24 mouse cellular contexts compared by ENCODE assay signal in genomic region chr6:95699326-95699725, GRCm38 (mm10). TPM values are rescaled to one million over a fixed set of nuclear protein-coding genes. Genes with fewer than 3 reads are reported as not detected.
DNase-seq lines count a peak whose midpoint lies in the region; ATAC-seq and TF ChIP-seq lines count a peak whose summit lies in the region.
"Had no signal": no experiment of that assay in that cellular context is flagged by ENCODE, and none has a peak within 500 bp of the region (broad histone marks: within the 10 kb centered on the region; RNA-seq: fewer than 3 reads in every experiment).

No protein-coding gene starts in this region.

- no peak for ATAC-seq in heart, embryonic 11.5 days (replicated peaks; ENCODE audit: insufficient number of reproducible peaks, low FRiP score, low TSS enrichment)
- no peak for ATAC-seq in limb, embryonic 14.5 days (ENCODE audit: low FRiP score, low read depth)
- ATAC-seq: CD4-positive, CD25-positive, alpha-beta regulatory T cell, adult 4 months; forebrain, embryonic 15.5 days; intestine, postnatal 0 days had no signal

- no peak for TF ChIP-seq POLR2A in limb, embryonic 14.5 days (IDR thresholded peaks at IDR 0.05; ENCODE audit: borderline replicate concordance, extremely low read depth, insufficient read depth, insufficient read length)

- H3K36me3 ChIP-seq in heart, embryonic 11.5 days (ENCODE audit: control insufficient read depth, insufficient read depth, low read length): no peaks in the 10 kb centered on the region
- no peaks in the 10 kb centered on the region for H3K36me3 ChIP-seq in limb, embryonic 14.5 days (ENCODE audit: control insufficient read depth, insufficient read depth, low read length)
- no peaks in the 10 kb centered on the region for H3K36me3 ChIP-seq in limb, embryonic 10.5 days
- H3K36me3 ChIP-seq in embryonic facial prominence, embryonic 10.5 days (replicated peaks): no peaks in the 10 kb centered on the region
- H3K36me3 ChIP-seq: forebrain, embryonic 10.5 days; forebrain, embryonic 15.5 days had no signal

- H3K9me3 ChIP-seq in heart, embryonic 11.5 days (replicated peaks; ENCODE audit: control insufficient read depth, low read length): no peaks in the 10 kb centered on the region
- no peaks in the 10 kb centered on the region for H3K9me3 ChIP-seq in limb, embryonic 14.5 days (ENCODE audit: control insufficient read depth, low read length)
- no peaks in the 10 kb centered on the region for H3K9me3 ChIP-seq in limb, embryonic 10.5 days (replicated peaks)
- no peaks in the 10 kb centered on the region for H3K9me3 ChIP-seq in embryonic facial prominence, embryonic 10.5 days
- H3K9me3 ChIP-seq: forebrain, embryonic 10.5 days; forebrain, embryonic 15.5 days had no signal

- H3K4me1 ChIP-seq in heart, embryonic 11.5 days (ENCODE audit: control insufficient read depth, insufficient read depth, low read length): peaks cover 23% of the 10 kb centered on the region
- H3K4me1 ChIP-seq in limb, embryonic 14.5 days (ENCODE audit: control insufficient read depth, insufficient read depth, low read length): peaks cover 12% of the 10 kb centered on the region
- H3K4me1 ChIP-seq in limb, embryonic 10.5 days: peaks cover 45% of the 10 kb centered on the region
- peaks cover 54% of the 10 kb centered on the region for H3K4me1 ChIP-seq in embryonic facial prominence, embryonic 10.5 days
- H3K4me1 ChIP-seq: forebrain, embryonic 15.5 days had no signal

- H3K9ac ChIP-seq in heart, embryonic 11.5 days (ENCODE audit: low read depth, low read length): no peak overlapping the region
- no peak overlapping the region for H3K9ac ChIP-seq in limb, embryonic 14.5 days (ENCODE audit: low read depth, low read length, severe bottlenecking)
- H3K9ac ChIP-seq: forebrain, embryonic 15.5 days; hindbrain, embryonic 14.5 days had no signal

- H3K4me2 ChIP-seq in heart, embryonic 11.5 days: no peak overlapping the region
- no peak overlapping the region for H3K4me2 ChIP-seq in limb, embryonic 14.5 days (replicated peaks; ENCODE audit: low read depth, low read length, severe bottlenecking)
- H3K4me2 ChIP-seq: forebrain, embryonic 15.5 days; hindbrain, embryonic 14.5 days had no signal

- no peaks in the 10 kb centered on the region for H3K27me3 ChIP-seq in heart, embryonic 11.5 days (ENCODE audit: control insufficient read depth, insufficient read depth, low read length)
- no peaks in the 10 kb centered on the region for H3K27me3 ChIP-seq in limb, embryonic 14.5 days (ENCODE audit: control insufficient read depth, insufficient read depth, low read length)
- no peaks in the 10 kb centered on the region for H3K27me3 ChIP-seq in limb, embryonic 10.5 days (ENCODE audit: low read depth, poor library complexity, severe bottlenecking)
- no peaks in the 10 kb centered on the region for H3K27me3 ChIP-seq in embryonic facial prominence, embryonic 10.5 days (replicated peaks; ENCODE audit: low read depth, poor library complexity, severe bottlenecking)
- H3K27me3 ChIP-seq: forebrain, embryonic 15.5 days had no signal

- no peak overlapping the region for H3K27ac ChIP-seq in heart, embryonic 11.5 days (ENCODE audit: low read depth, low read length)
- H3K27ac ChIP-seq in limb, embryonic 14.5 days (replicated peaks; ENCODE audit: low read depth, low read length): no peak overlapping the region
- H3K27ac ChIP-seq in limb, embryonic 10.5 days: no peak overlapping the region
- H3K27ac ChIP-seq in embryonic facial prominence, embryonic 10.5 days (replicated peaks): 0 out of 2 replicates have a peak overlapping the region, but pooled peaks have one; percentile 40
- H3K27ac ChIP-seq: forebrain, embryonic 15.5 days; gastrocnemius, adult 2 months; hindbrain, embryonic 14.5 days had no signal

- 73% methylated on average over 3 of the region's 3 CpGs for WGBS in heart, embryonic 11.5 days (ENCODE audit: insufficient replicate concordance)
- 57% methylated on average over 3 of the region's 3 CpGs for WGBS in limb, embryonic 14.5 days
- WGBS in limb, embryonic 10.5 days: 92% methylated on average over 3 of the region's 3 CpGs
- 84% methylated on average over 3 of the region's 3 CpGs for WGBS in embryonic facial prominence, embryonic 10.5 days

- H3K4me3 ChIP-seq in heart, embryonic 11.5 days (ENCODE audit: low read depth, low read length): no peak overlapping the region
- H3K4me3 ChIP-seq in limb, embryonic 14.5 days (replicated peaks; ENCODE audit: low read length): no peak overlapping the region
- no peak overlapping the region for H3K4me3 ChIP-seq in limb, embryonic 10.5 days
- H3K4me3 ChIP-seq in embryonic facial prominence, embryonic 10.5 days: no peak overlapping the region
- H3K4me3 ChIP-seq: forebrain, embryonic 10.5 days; forebrain, embryonic 15.5 days; gastrocnemius, adult 2 months had no signal

- peak; percentile 74 for DNase-seq in heart, adult 11 months
- DNase-seq in limb, embryonic 14.5 days (ENCODE audit: low spot score): peak; percentile 25
- DNase-seq in limb, embryonic 10.5 days (ENCODE audit: low spot score): no peak
- DNase-seq in brain, embryonic 18.5 days (ENCODE audit: low read depth, low spot score): peak; percentile 8
- DNase-seq in embryonic facial prominence, embryonic 10.5 days (ENCODE audit: low spot score): no peak
- DNase-seq in left cerebral cortex, postnatal 36 days (ENCODE audit: low spot score in 2 of 2): no peak
- DNase-seq: adrenal gland, adult 8-10 months; adrenal gland, postnatal 36 days; cerebellum, adult 11 months; cerebellum, adult 2 months; cerebellum, adult 9-11 months; cerebellum, postnatal 25 days; gastrocnemius, adult 2 months; gastrocnemius, postnatal 14 days; heart, adult 18-20 months; heart, postnatal 10 days; heart, postnatal 36 days; kidney, adult 2 months had no signal

- intact Hi-C loops in left cerebral cortex, postnatal 36 days (cut with DNase I): no loop called here

RNA-seq across cellular contexts. Expression of gene Suclg2, which starts 19.3 kb away (rescaled TPM):
- polyA plus RNA-seq in heart, embryonic 11.5 days (2014; fragmentation: Nextera tagmentation; extraction: Ambion mirVana): 90.5 and 101 TPM in 2 replicates
- 27.2 and 30.7 TPM in 2 replicates for polyA plus RNA-seq in limb, embryonic 14.5 days (2012; rRNA removed)
- 48.9 and 52.5 TPM in 2 replicates for polyA plus RNA-seq in limb, embryonic 14.5 days (2014; fragmentation: Nextera tagmentation; extraction: Ambion mirVana)
- polyA plus RNA-seq in limb, embryonic 10.5 days (2016; fragmentation: Nextera tagmentation; extraction: Ambion mirVana): 55.8 and 58.6 TPM in 2 replicates
- 55.9 and 56.2 TPM in 2 replicates for polyA plus RNA-seq in embryonic facial prominence, embryonic 10.5 days (2016; fragmentation: Nextera tagmentation; extraction: Ambion mirVana)
- 10 to 100 TPM; 15.9 to 17.6 TPM for total RNA-seq in left cerebral cortex, postnatal 36 days (2021)

Comparison
In these comparisons a context has a peak if more than half of its experiments do, and no peak if none do; other contexts are left out.
1. DNase-seq: peak in heart, adult 11 months (single experiment), limb, embryonic 14.5 days (single experiment) and brain, embryonic 18.5 days (single experiment); none in limb, embryonic 10.5 days (single experiment), embryonic facial prominence, embryonic 10.5 days (single experiment) and left cerebral cortex, postnatal 36 days (0 of 2).